Mouse (Mus musculus) kidney, postnatal 25 days (tissue): ENCODE results near the gene Nmt2.

Experiments used
- DNase-seq, 2 experiments: peaks; one replicate each; pipeline ENCODE4 v3.0.0; 2021; ENCODE audit warnings: mixed read lengths in 2 of 2

Nmt2 gene

GRCm38 (mm10) chr2:3283602-3284472 is at the start of gene Nmt2:
Gene Nmt2, plus strand, starts transcription at chr2:3284212.
- peak; percentile 100 for DNase-seq

DNA sequence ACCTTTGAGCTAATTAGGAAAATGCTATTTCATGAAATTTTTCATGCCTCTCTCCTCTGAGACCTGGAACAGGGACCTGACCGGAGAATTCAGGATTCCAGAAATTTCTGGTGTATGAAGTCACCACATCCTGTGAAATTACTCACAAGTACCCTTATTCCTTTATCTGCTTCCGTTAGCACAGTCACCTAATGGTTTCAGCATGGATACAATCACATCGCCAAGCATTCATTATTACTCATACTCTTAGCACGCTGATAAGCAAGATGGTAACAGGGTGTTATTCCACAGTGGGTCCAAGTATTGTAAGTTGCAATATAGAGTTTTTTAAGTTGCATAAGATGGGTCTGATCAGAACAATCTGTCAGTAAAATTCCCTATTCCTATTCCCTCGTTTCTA is 44.8 kb upstream of the Nmt2 start:
- DNase-seq = no peak

- DNase-seq = no peak
Observed at GRCm38 (mm10) chr2:3244251-3244650, 39.8 kb upstream of the Nmt2 start.

- no peak for DNase-seq
Observed at GRCm38 (mm10) chr2:3251309-3251708, 32.7 kb upstream of the Nmt2 start.

DNA sequence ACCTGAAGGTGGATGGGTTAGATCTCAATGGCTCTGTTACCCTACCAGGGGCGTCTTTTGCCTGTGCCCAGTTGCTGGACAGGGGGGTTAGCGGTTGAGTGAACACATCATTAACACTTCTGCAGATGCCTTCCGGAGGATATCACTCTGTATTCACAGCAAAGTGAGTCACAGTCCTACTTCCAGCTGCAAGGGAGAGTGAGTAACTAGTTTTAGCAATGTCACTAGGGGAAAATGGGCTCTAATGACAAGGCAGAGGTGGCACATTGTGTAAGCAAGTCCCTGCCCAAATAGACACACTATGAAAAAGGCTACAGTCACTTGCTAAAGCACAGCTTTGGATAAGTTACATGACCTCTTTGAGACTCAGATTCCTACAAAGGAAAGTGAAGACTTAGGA is 17.5 kb upstream of the Nmt2 start:
- no peak for DNase-seq

DNA sequence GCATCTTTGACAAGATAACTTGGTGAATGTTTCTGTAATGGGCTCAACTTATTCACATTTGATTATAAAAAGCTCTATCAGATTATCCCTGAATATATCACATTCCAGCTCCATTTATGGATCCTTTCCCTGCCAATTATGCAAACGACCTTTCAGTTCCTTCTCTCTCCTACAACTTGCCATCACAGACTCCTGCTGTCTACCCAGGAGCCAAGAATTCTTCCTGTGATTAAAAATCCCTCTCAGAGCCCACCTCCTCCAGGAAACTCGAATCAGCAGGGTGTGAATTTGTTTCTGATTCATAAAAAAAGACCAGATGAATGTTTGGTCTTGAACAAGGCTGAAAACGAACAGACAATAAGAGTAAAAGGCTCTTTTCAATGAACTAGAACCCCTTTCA is 16.1 kb upstream of the Nmt2 start:
- DNase-seq = no peak

DNA sequence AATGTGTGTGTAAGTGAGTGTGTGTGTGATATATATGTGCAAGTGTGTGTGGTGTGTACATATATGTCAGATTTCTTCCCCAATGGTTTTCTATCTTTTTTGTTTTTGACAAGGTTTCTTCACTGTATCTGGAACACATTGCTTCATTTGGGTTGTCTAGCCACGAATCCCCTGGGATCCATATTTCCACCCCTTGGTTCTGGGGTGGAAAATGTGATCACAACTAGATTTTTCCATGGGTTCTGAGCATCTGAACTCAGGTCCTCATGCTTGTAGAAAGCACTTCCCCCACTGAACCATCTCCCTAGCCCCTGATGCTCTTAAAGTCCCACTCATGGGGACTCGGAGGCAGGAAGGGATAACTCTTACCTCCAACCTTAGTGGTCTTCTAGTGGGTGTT is 10.7 kb upstream of the Nmt2 start:
- no peak for DNase-seq

- DNase-seq = no peak
Observed at GRCm38 (mm10) chr2:3276106-3276505, 7.9 kb upstream of the Nmt2 start.

- DNase-seq = no peak
Observed at GRCm38 (mm10) chr2:3277502-3277901, 6.5 kb upstream of the Nmt2 start.

GRCm38 (mm10) chr2:3281311-3281710 is 2.7 kb upstream of the Nmt2 start:
- DNase-seq = no peak

DNA sequence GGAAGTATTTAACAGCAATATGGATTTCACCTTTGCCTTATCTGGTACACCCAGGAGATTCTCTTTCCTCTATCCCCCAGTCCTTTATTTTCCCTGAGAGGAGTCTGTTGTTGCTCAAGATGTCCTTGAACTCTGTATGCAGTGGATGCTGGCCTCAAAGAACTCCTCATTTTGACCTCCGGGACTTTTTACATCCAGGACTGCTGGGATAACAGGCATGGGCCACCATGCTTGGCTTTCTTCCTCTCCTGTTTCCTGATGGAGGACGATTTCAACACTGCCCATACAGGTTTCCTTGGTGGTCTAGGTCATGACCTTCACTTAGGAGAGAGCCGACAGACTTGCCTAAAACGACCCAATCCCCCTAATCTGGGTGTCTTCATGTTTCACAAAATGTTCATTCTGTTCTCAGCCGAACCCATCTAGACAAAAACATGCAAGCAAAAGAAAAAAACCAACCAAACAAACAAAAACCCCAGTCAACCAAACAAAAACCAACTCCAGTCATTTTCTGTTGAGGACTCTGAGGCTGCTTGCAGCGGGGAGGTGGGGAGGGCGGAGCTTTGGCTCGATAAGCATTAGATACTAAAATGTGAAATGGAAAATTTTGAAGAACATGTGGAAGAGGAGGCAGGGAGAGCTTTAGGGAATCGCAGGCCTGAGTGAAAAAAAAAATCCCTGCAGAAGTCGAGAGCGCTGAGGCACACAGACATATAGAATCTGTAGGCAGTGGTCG is 978 bp upstream of the Nmt2 start:
- DNase-seq = peak in 1 of 2 experiments; percentile 43

- peak; percentile 32 to 66 for DNase-seq
Observed at GRCm38 (mm10) chr2:3284473-3285180, 615 bp downstream of the Nmt2 start.

DNA sequence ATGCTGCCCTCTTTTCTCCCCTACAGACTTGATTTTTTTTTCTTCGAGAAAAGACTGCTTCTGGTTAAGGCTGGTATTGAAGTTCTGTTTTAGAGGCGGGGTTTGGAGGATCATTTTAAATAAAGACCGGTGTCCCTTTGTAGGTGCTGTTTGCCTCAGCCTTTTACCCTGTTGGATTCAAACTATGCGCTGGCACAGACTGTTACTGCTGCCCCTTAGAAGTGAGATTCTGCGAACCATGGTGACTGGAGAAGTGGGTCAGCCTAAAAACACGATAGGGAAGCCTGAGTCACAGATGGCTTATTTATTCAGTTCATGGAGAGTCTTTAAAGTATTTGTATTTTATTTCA is 1.1 kb downstream of the Nmt2 start:
- no peak for DNase-seq

DNA sequence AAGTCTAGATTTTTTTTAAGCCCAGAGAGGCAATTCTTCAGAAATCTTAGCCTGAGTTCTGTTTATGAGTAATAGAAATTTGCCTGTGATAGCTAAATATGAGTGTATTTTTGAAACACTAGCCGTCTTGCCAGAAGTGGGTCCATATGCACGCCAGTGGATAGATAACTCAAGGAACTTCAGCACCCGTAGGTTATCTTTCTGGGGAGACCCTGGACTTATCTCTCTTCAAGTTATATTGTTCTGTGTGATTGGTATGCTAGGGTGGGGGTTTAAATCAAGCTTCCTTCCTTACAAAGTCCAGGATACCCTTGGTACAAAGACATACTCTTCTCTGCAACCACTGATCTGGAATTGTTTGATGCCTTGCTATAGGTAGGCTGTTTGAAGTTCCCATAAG is 1.7 kb downstream of the Nmt2 start:
- no peak for DNase-seq

- no peak for DNase-seq
Observed at GRCm38 (mm10) chr2:3286243-3286642, 2.2 kb downstream of the Nmt2 start.

DNA sequence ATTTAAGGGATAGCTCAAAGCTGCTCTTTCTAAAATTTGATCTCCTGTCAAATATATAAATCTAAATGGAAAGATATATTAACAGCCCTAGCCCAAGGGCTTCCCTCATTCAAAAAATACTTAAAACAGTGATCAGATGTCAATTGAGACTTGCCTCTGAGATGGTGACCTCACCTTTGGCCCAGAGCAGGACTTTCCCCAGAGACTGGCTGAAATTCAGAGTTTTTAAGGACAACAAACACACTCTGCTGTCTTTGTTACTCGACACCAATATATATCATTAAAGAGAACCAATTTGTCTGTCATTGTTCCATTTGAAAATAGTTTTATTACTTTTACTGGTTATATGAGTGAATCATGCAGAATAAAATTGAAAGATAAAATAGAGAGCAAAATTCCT is 5.6 kb downstream of the Nmt2 start:
- DNase-seq = no peak

DNA sequence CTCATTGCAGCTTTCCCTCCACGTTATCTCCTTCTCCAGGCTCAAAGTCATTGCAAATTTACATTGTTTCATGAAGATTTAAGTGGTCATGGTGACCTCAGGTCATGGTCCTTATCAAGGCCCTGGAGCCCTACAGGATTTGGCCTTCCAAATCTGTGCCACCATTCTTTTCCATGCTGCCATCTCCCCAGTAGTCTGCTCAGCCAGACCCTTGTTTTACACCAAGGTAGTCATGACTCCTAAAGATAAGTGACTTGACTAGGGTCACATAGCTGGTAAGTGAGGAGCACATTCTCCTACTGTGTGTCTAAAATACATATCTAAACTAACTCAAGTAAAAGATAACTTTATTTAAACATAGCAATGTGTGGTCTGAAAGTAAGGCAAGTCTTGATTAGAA is 8.2 kb downstream of the Nmt2 start:
- no peak for DNase-seq

- DNase-seq = no peak
Observed at GRCm38 (mm10) chr2:3295826-3296225, 11.8 kb downstream of the Nmt2 start.

GRCm38 (mm10) chr2:3305426-3306025 is 21.5 kb downstream of the Nmt2 start:
- DNase-seq = peak; percentile 46 to 52

DNA sequence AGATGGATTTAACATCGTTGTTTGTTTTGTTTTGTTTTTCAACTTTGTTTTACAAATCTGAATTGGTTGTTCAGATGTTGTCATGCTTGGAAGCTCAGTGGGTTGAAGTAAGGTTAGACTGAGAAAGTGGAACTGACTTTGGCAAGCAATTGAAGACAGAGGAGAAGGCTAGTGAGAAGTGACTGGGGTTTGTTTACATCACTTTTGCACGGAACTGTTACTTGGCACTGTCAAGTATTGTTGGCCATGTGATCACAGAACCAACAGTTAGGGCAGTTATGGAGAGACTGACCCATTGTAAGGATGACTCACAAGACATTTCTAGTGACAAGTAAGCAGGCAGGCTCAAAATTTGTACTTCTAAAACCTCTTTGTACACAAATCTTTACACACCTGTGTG is 39.1 kb downstream of the Nmt2 start:
- no peak for DNase-seq

DNA sequence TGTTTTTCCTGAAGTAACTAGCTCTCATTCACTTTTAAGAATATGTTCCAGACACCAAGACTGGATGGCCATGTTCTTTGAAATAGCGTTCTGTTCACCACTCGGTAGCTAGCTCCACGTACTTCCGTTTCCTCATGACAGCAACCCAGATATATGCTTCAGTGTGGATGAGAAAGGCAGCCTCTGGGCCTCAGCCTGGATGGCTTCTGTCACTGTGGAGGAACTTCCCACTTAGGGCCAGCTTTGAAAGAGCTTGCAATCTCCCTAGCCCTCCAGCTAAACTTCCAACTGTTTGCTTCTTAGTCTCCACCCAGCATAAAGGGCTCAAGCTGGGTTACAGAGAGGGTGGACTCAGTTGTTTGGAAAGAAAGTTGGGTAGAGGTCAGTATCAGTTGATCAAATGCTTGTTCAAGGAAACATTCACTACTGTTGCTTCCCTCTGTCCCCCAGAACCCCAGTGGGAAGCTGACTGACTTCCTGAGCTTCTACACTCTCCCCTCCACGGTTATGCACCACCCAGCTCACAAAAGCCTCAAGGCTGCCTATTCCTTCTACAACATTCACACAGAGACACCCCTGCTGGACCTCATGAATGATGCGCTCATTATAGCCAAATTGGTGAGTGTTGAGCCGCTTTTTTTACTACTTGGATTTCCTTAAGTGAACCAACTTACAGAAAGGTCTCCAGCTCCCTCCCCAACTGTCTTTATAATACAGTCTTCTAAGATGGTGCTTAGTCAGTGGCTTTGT is 40.5 kb downstream of the Nmt2 start:
- no peak for DNase-seq

- DNase-seq = no peak
Observed at GRCm38 (mm10) chr2:3326547-3326946, 42.5 kb downstream of the Nmt2 start.

GRCm38 (mm10) chr2:3327351-3327750 is 43.3 kb downstream of the Nmt2 start:
- DNase-seq = peak; percentile 54 to 74
